Mouse (Mus musculus) cortical plate, adult 2 months (tissue): ENCODE data around the gene Ccl20. TPM values are rescaled to one million over a fixed set of nuclear protein-coding genes. Genes with fewer than 3 reads are reported as not detected.

Experiments used
- H3K27ac ChIP-seq: fragments of 200-500 bp; 2 replicates; pipeline ENCODE4 v1.5.1; 2012; ENCODE audit warnings: low read length, control low read depth, inconsistent platforms; ENCODE audit not compliant: insufficient read depth
- H3K4me1 ChIP-seq: fragments of 200-500 bp; 2 replicates; pipeline ENCODE4 v1.6.1; 2011; ENCODE audit warnings: low read length; ENCODE audit not compliant: control insufficient read depth, insufficient read depth
- H3K4me3 ChIP-seq: fragments of 200-500 bp; 2 replicates; pipeline ENCODE4 v1.5.1; 2011; ENCODE audit warnings: mild to moderate bottlenecking, low read length, control low read depth; ENCODE audit not compliant: insufficient read depth
- CTCF ChIP-seq: fragments of 200-500 bp; IDR thresholded peaks from 2 replicates; pipeline ENCODE4 v1.5.1; 2011; ENCODE audit warnings: mild to moderate bottlenecking, control low read depth, low read length; ENCODE audit not compliant: insufficient read depth; ENCODE audit errors: extremely low read depth
- POLR2A ChIP-seq: fragments of 200-500 bp; IDR thresholded peaks from 2 replicates; pipeline ENCODE4 v1.6.1; 2011; ENCODE audit warnings: mild to moderate bottlenecking, low read length, control low read depth; ENCODE audit not compliant: insufficient read depth; ENCODE audit errors: extremely low read depth
- polyA plus RNA-seq: library from polyadenylated mRNA; depleted of rRNA; stranded (reverse); fragments of >200 nt; gene quantifications from 2 replicates; pipeline ENCODE4 v1.2.3, GENCODE M21; 2012

The Ccl20 gene
- polyA plus RNA-seq, 1 experiment: not detected

- Histone ChIP-seq H3K4me3 (no peak overlapping the region), H3K4me1 (no peaks in the 10 kb centered on the region), H3K27ac (no peak overlapping the region)
- no peak for TF ChIP-seq POLR2A
- no peak for TF ChIP-seq CTCF
These were observed 19.3 kb downstream of the Ccl20 start for GRCm38 (mm10) chr1:83135829-83136228.

- TF ChIP-seq POLR2A (no peak), CTCF (no peak)
- no peak overlapping the region for H3K27ac ChIP-seq
These were observed 21.3 kb downstream of the Ccl20 start for GRCm38 (mm10) chr1:83137847-83138246.

GRCm38 (mm10) chr1:83138721-83139120, 22.2 kb downstream of the Ccl20 start:
- TF ChIP-seq CTCF: no peak
- TF ChIP-seq POLR2A: no peak
- no peak overlapping the region for H3K4me3 ChIP-seq
- no peaks in the 10 kb centered on the region for H3K4me1 ChIP-seq
- no peak overlapping the region for H3K27ac ChIP-seq

More at GRCm38 (mm10) chr1:83137847-83138246, 21.3 kb downstream of the Ccl20 start:
- Histone ChIP-seq H3K4me3 (no peak overlapping the region), H3K4me1 (no peaks in the 10 kb centered on the region)

GRCm38 (mm10) chr1:83141510-83141909, 24.9 kb downstream of the Ccl20 start:
- TF ChIP-seq POLR2A: no peak
- no peak for TF ChIP-seq CTCF
- H3K4me3 ChIP-seq: no peak overlapping the region
- H3K4me1 ChIP-seq: no peaks in the 10 kb centered on the region
- H3K27ac ChIP-seq: no peak overlapping the region

GRCm38 (mm10) chr1:83142055-83142454, 25.5 kb downstream of the Ccl20 start:
- TF ChIP-seq POLR2A: no peak
- TF ChIP-seq CTCF: no peak
- no peak overlapping the region for H3K27ac ChIP-seq

GRCm38 (mm10) chr1:83146547-83146946, 30.0 kb downstream of the Ccl20 start:
- Histone ChIP-seq H3K4me1 (no peaks in the 10 kb centered on the region), H3K27ac (no peak overlapping the region), H3K4me3 (no peak overlapping the region)
- TF ChIP-seq CTCF (no peak), POLR2A (no peak)

More at GRCm38 (mm10) chr1:83142055-83142454, 25.5 kb downstream of the Ccl20 start:
- H3K4me1 ChIP-seq: no peaks in the 10 kb centered on the region
- no peak overlapping the region for H3K4me3 ChIP-seq

- H3K4me1 ChIP-seq: no peaks in the 10 kb centered on the region
- H3K27ac ChIP-seq: no peak overlapping the region
- TF ChIP-seq POLR2A (no peak), CTCF (no peak)
- H3K4me3 ChIP-seq: no peak overlapping the region
These were observed 33.7 kb downstream of the Ccl20 start for GRCm38 (mm10) chr1:83150227-83150626.

- no peak for TF ChIP-seq CTCF
- no peaks in the 10 kb centered on the region for H3K4me1 ChIP-seq
These were observed 36.4 kb downstream of the Ccl20 start for GRCm38 (mm10) chr1:83152961-83153360.

GRCm38 (mm10) chr1:83156876-83157275, 40.3 kb downstream of the Ccl20 start:
- Histone ChIP-seq H3K4me3 (no peak overlapping the region), H3K27ac (no peak overlapping the region), H3K4me1 (no peaks in the 10 kb centered on the region)
- TF ChIP-seq POLR2A: no peak
- no peak for TF ChIP-seq CTCF

More at GRCm38 (mm10) chr1:83152961-83153360, 36.4 kb downstream of the Ccl20 start:
- Histone ChIP-seq H3K27ac (no peak overlapping the region), H3K4me3 (no peak overlapping the region)

GRCm38 (mm10) chr1:83159603-83160002, 43.0 kb downstream of the Ccl20 start, which contains the start of gene Daw1:
Daw1 (plus strand) TSS chr1:83159752.
- no peak within 1 kb of the TSS for H3K27ac ChIP-seq
- H3K4me3 ChIP-seq: peak within 1 kb of the TSS; percentile 48
- H3K4me1 ChIP-seq: no peaks in the 10 kb centered on the region
- no peak for TF ChIP-seq POLR2A
- no peak for TF ChIP-seq CTCF
